Mouse (Mus musculus) hindbrain, embryonic 15.5 days (tissue): ENCODE data around the gene Ebna1bp2. TPM values are rescaled to one million over a fixed set of nuclear protein-coding genes. Genes with fewer than 3 reads are reported as not detected.

Experiments used
- ATAC-seq: fragments of 200-750 bp; cut with Nextera tagmentation; 2 replicates; pipeline ENCODE4 v1.8.0; 2017; ENCODE audit warnings: low read depth, moderate number of reproducible peaks, moderate TSS enrichment; ENCODE audit not compliant: low FRiP score
- H3K27ac ChIP-seq: fragments of 300-500 bp; sonication (generic); replicated peaks from 2 replicates; pipeline ENCODE4 v1.5.1; 2015; ENCODE audit warnings: mild to moderate bottlenecking, inconsistent platforms
- H3K27me3 ChIP-seq: fragments of 300-500 bp; sonication (generic); 2 replicates; pipeline ENCODE4 v1.6.1; 2015; ENCODE audit warnings: control low read depth, inconsistent platforms
- H3K36me3 ChIP-seq: fragments of 300-500 bp; sonication (generic); 2 replicates; pipeline ENCODE4 v1.6.1; 2015; ENCODE audit warnings: control low read depth, inconsistent platforms
- H3K4me1 ChIP-seq: fragments of 300-500 bp; sonication (generic); replicated peaks from 2 replicates; pipeline ENCODE4 v1.6.1; 2015; ENCODE audit warnings: control low read depth, inconsistent platforms
- H3K4me2 ChIP-seq: fragments of 300-500 bp; sonication (generic); 2 replicates; pipeline ENCODE4 v1.6.1; 2015; ENCODE audit warnings: moderate library complexity, mild to moderate bottlenecking, inconsistent platforms
- H3K4me3 ChIP-seq: fragments of 300-500 bp; sonication (generic); 2 replicates; pipeline ENCODE4 v1.5.1; 2015; ENCODE audit warnings: mild to moderate bottlenecking, inconsistent platforms
- H3K9ac ChIP-seq: fragments of 300-500 bp; sonication (generic); 2 replicates; pipeline ENCODE4 v1.6.1; 2015; ENCODE audit warnings: inconsistent platforms
- H3K9me3 ChIP-seq: fragments of 300-500 bp; sonication (generic); 2 replicates; pipeline ENCODE4 v1.6.1; 2016; ENCODE audit warnings: control low read depth, inconsistent platforms
- WGBS: fragments of 180-500 bp; shearing (Covaris S2); methylation state at CpG from one replicate; pipeline ENCODE4 v1.1.7; 2015; 5-methylcytosine and 5-hydroxymethylcytosine counted together
- polyA plus RNA-seq: library from polyadenylated mRNA; unstranded; fragments of >200 nt; fragmentation: Nextera tagmentation; extraction: Ambion mirVana; gene quantifications from 2 replicates; pipeline ENCODE4 v1.2.1, GENCODE M21; 2015

Ebna1bp2 gene
- polyA plus RNA-seq, 1 experiment from 2014 or later, result 96.5 TPM

GRCm38 (mm10) chr4:118620967-118621320 is 345 bp downstream of the Ebna1bp2 start:
- no peaks in the 10 kb centered on the region for H3K27me3 ChIP-seq
- H3K36me3 ChIP-seq, result peaks cover 27% of the 10 kb centered on the region
- no peaks in the 10 kb centered on the region; the same call in 1 of the 2 replicates for H3K9me3 ChIP-seq
- peak overlapping the region; percentile 67 for H3K4me3 ChIP-seq
- peak overlapping the region; percentile 97 for H3K4me2 ChIP-seq
- H3K4me1 ChIP-seq, result peaks cover 15% of the 10 kb centered on the region
- no peak for ATAC-seq
- H3K27ac ChIP-seq, result peak overlapping the region; percentile 76
- under 1% methylated on average over 23 of the region's 23 CpGs for WGBS
- H3K9ac ChIP-seq, result peak overlapping the region; percentile 55

GRCm38 (mm10) chr4:118621781-118622180 is 1.2 kb downstream of the Ebna1bp2 start:
- H3K27ac ChIP-seq, result no peak overlapping the region
- no peaks in the 10 kb centered on the region for H3K27me3 ChIP-seq
- peak overlapping the region; percentile 67 for H3K4me3 ChIP-seq
- H3K9me3 ChIP-seq, result no peaks in the 10 kb centered on the region; the same call in 1 of the 2 replicates
- H3K36me3 ChIP-seq, result peaks cover 35% of the 10 kb centered on the region
- WGBS, result 93% methylated on average over 9 of the region's 9 CpGs
- peak overlapping the region; percentile 97 for H3K4me2 ChIP-seq
- H3K9ac ChIP-seq, result peak overlapping the region; percentile 55; the same call in 1 of the 2 replicates
- H3K4me1 ChIP-seq, result peaks cover 15% of the 10 kb centered on the region
- ATAC-seq, result no peak

GRCm38 (mm10) chr4:118630261-118630660 is 9.7 kb downstream of the Ebna1bp2 start:
- no peaks in the 10 kb centered on the region for H3K27me3 ChIP-seq
- no peak overlapping the region for H3K4me3 ChIP-seq
- H3K36me3 ChIP-seq, result peaks cover 53% of the 10 kb centered on the region
- no peak overlapping the region for H3K27ac ChIP-seq
- 78% methylated on average over 5 of the region's 5 CpGs for WGBS
- no peaks in the 10 kb centered on the region for H3K4me1 ChIP-seq
- no peaks in the 10 kb centered on the region for H3K9me3 ChIP-seq
- ATAC-seq, result no peak
- H3K9ac ChIP-seq, result no peak overlapping the region
- H3K4me2 ChIP-seq, result no peak overlapping the region

- H3K4me3 ChIP-seq, result no peak overlapping the region
- ATAC-seq, result peak; percentile 72; the same call in 1 of the 2 replicates
- no peak overlapping the region for H3K9ac ChIP-seq
- 43% methylated on average over 20 of the region's 20 CpGs for WGBS
- no peaks in the 10 kb centered on the region for H3K27me3 ChIP-seq
- no peak overlapping the region for H3K27ac ChIP-seq
- H3K9me3 ChIP-seq, result no peaks in the 10 kb centered on the region
- no peaks in the 10 kb centered on the region for H3K36me3 ChIP-seq
- H3K4me2 ChIP-seq, result peak overlapping the region; percentile 26; the same call in 1 of the 2 replicates
- peaks cover 8% of the 10 kb centered on the region; the same call in 1 of the 2 replicates for H3K4me1 ChIP-seq
These were observed 22.0 kb downstream of the Ebna1bp2 start for GRCm38 (mm10) chr4:118642346-118643190.

GRCm38 (mm10) chr4:118645234-118645633 is 24.6 kb downstream of the Ebna1bp2 start:
- Histone ChIP-seq H3K27me3 (no peaks in the 10 kb centered on the region), H3K9me3 (no peaks in the 10 kb centered on the region), H3K9ac (no peak overlapping the region), H3K4me2 (no peak overlapping the region), H3K4me1 (peaks cover 8% of the 10 kb centered on the region; the same call in 1 of the 2 replicates), H3K36me3 (no peaks in the 10 kb centered on the region), H3K27ac (no peak overlapping the region), H3K4me3 (no peak overlapping the region)
- ATAC-seq, result no peak
- 6% methylated on average over 2 of the region's 2 CpGs for WGBS

- Histone ChIP-seq H3K27me3 (no peaks in the 10 kb centered on the region), H3K4me2 (no peak within 1 kb of the TSS), H3K9me3 (no peaks in the 10 kb centered on the region), H3K4me3 (no peak within 1 kb of the TSS), H3K4me1 (no peaks in the 10 kb centered on the region), H3K9ac (no peak within 1 kb of the TSS), H3K36me3 (no peaks in the 10 kb centered on the region), H3K27ac (no peak within 1 kb of the TSS)
- no peak for ATAC-seq
These were observed 38.1 kb downstream of the Ebna1bp2 start, which contains the start of gene Olfr62 for GRCm38 (mm10) chr4:118658652-118659051. Olfr62 (plus strand) TSS chr4:118658952.

Other genes with a start within 250 kb of the Ebna1bp2 start
- gene Szt2, start 211.5 kb upstream of the Ebna1bp2 start, polyA plus RNA-seq, result 8.7 and 9.0 TPM in 2 replicates
- gene Med8, start 211.5 kb upstream of the Ebna1bp2 start, polyA plus RNA-seq, result 95.1 and 105 TPM in 2 replicates
- gene Elovl1, start 192.7 kb upstream of the Ebna1bp2 start, polyA plus RNA-seq, result 35.2 TPM in 2 replicates
- gene Cdc20, start 183.4 kb upstream of the Ebna1bp2 start, polyA plus RNA-seq, result 42.2 and 62.1 TPM in 2 replicates
- 0.14 and 0.27 TPM in 2 replicates for gene Mpl, start 163.3 kb upstream of the Ebna1bp2 start, polyA plus RNA-seq
- 15.8 and 18.2 TPM in 2 replicates for gene Tie1, start 130.7 kb upstream of the Ebna1bp2 start, polyA plus RNA-seq
- gene 2610528J11Rik, start 93.8 kb upstream of the Ebna1bp2 start, polyA plus RNA-seq, result not detected in 2 replicates
- 0.18 and 0.22 TPM in 2 replicates for gene Tmem125, start 76.8 kb upstream of the Ebna1bp2 start, polyA plus RNA-seq
- 1.5 and 2.0 TPM in 2 replicates for gene Cfap57, start within 50 bp of the Ebna1bp2 start, polyA plus RNA-seq
- gene Olfr62, start 38.2 kb downstream of the Ebna1bp2 start, polyA plus RNA-seq, result not detected in 2 replicates
- 0.05 TPM in 1 of 2 replicates, not detected in the other for gene Olfr1342, start 72.0 kb downstream of the Ebna1bp2 start, polyA plus RNA-seq
- not detected in 2 replicates for gene Olfr1341, start 82.7 kb downstream of the Ebna1bp2 start, polyA plus RNA-seq
- gene Olfr1340, start 99.3 kb downstream of the Ebna1bp2 start, polyA plus RNA-seq, result not detected in 2 replicates
- gene Olfr1339, start 111.4 kb downstream of the Ebna1bp2 start, polyA plus RNA-seq, result not detected in 2 replicates
- gene Olfr1338, start 137.9 kb downstream of the Ebna1bp2 start, polyA plus RNA-seq, result not detected in 2 replicates
- gene Olfr1337, start 161.8 kb downstream of the Ebna1bp2 start, polyA plus RNA-seq, result not detected in 2 replicates
- not detected in 2 replicates for gene Olfr1335, start 189.1 kb downstream of the Ebna1bp2 start, polyA plus RNA-seq
- gene Olfr1333, start 215.5 kb downstream of the Ebna1bp2 start, polyA plus RNA-seq, result not detected in 2 replicates
- gene Olfr1331, start 243.8 kb downstream of the Ebna1bp2 start, polyA plus RNA-seq, result not detected in 2 replicates